Mouse (Mus musculus) ES-CJ7 (cell line): ENCODE results near the gene Zfp706.
A peak's percentile ranks its signal among the peaks of the same experiment; 100 is the strongest.
"Not testable (repeated sequence)": the region's sequence is repeated elsewhere in the genome, so short reads cannot be mapped to it uniquely, and the experiment has no call there.

Experiments
- DNase-seq: peaks from one replicate; pipeline ENCODE4 v3.0.0; 2011; ENCODE audit warnings: low read depth, low spot score

Gene Zfp706

DNA sequence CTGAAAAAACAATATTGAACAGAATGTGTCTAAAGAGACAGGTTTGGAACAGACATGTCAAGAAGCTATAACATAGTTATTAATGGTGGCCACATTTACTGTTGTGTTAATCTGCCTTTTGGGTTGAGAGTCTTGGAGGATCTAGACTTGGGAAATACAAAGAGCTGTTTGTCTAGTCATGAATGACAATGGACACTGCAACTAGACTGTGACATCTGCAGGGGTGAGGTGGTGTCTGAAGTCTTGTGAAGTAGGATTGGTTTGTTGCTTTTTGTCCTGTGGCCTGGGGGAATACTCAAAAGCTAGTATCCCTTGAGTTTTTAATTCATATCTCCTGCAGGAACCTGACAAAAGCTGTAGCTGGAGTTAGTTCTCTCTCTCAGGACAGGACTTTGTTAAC lies 973 bp upstream of the Zfp706 start:
- peak; percentile 84 for DNase-seq

DNA sequence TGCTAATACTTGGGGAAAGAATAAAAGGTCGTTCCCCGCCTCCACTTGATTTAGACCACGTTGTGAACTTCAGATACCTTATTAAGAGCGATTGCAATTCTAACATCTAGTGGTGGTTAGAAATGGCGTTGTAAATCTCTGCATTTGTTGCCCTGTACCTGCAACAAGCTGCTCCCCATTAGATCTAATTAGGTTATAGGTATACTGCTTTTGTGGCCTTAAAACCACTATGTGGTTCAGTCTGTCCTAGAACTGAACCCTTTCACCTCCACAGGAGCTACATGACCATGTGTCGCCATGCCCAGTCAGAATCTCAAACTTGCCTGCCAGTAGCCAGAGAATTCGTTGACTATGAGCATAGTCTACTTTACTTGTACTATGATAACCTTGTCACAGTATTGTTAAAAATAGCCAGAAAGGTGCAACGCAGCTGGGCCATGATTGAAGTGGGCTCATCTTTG lies 416 bp upstream of the Zfp706 start:
- DNase-seq: peak; percentile 31

DNA sequence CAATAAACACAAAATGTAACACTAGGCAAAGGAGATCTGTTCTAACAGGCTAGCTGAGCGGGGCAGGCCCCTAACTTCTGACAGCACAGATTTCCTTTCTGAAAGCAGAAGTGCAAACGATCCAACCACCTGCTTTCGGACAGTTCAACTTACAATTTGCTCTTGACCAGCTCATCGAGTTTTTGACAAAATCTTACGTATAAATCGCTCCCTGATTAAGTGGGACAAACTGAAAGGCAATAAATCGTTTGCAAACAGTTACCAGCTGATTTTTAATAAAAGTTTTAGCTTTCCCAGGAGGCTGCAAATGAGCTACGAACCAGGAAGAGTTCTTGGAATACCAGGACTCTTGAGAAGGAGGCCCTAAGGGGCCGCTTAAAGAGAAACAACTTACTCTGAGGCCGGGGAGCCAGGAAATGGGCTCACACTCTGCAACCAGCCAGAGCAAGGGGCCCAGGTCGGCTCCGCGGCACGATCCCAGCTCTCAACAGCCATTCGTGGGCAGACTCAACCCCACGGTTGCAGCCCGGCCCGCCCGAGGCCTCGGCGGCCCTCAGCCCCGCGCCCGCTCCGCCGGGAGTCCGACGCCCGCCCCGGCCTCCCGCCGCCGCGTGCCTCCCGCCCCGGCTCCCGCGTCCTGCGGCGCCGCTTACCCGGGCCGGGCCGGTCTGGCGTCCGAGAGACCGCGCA lies 953 bp downstream of the Zfp706 start:
- DNase-seq: no peak

DNA sequence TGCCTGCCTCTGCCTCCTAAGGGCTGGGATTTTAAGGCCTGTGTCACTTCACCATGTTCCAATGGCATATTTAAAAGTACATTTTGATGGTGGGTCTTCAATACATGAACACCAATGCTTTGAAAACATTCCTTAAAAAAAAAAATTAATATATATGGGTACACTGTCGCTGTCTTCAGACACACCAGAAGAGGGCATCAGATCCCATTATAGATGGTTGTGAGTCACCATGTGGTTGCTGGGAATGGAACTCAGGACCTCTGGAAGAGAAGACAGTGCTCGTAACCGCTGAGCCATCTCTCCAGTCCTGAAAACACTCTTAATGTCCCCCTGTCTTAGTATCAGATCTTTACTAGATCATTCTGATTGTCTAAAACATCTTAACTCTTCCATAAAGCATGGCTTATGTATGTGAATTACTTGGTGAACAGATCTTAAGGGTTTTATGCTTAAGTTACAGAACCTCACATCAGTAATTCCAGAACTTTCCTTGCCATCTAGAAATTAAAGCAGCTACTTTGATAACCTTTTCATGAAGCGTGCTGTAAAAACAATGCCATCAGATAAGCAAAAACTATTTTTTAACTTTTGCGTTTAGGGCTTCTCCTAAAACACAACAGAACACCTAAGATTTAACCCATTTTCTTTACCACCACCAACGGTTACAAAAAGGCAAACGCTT lies 1.6 kb downstream of the Zfp706 start:
- DNase-seq: no peak

DNA sequence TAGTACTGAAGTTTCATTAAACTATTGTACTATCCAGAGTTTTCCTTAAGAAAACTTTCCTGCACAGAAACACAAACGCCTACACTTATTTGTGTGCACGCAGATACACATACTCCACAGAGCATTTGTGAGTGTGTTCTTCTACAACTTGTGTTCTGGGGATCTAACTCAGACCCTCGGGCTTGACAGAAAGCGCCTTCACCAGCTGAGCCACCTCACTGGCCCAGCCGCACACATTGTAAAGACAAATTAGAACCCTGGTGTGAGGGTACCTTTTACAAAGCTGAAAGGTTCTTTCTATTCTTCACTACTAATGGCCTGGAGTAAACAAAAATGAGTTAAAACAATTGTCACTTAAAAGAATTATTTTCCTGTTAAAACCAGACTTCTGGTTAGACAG lies 2.7 kb downstream of the Zfp706 start:
- DNase-seq: no peak

DNA sequence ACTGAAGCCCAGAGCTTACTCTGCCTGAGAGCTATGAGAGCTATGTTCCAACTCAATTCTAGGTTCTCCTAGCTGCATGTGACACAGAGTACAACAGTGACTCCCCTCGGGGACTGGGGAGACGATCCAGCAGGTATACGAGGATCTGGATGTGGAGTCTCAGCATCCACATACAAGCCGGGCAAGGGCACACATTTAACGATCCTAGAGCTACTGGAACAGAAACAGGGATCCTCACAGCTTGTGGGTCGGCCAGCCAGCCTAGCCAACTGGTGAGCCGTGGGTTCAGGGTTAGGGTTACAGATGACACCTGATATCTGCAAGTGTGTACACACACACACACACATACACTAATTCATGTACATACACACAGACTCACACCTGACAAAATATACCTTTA lies 5.3 kb downstream of the Zfp706 start:
- no peak for DNase-seq

DNA sequence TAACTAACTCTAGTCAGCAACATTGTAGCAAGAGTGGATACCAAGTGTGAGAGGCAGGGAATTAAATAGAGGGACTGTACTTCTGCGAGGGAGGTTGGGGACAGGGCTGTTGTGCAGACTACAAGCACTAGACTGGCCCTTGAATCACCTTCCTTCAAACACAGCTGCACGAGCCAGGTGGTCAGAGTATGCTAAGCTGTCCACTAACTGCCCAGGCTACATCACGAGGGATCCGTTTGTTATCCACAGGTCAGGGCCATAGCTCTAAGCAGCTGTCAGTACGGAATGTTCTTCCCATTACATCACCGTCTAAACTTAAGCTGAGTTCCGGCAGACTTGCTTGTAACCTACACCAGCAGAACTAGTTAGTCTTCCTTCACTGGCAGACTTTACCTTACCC lies 8.0 kb downstream of the Zfp706 start:
- DNase-seq: not testable (repeated sequence)

DNA sequence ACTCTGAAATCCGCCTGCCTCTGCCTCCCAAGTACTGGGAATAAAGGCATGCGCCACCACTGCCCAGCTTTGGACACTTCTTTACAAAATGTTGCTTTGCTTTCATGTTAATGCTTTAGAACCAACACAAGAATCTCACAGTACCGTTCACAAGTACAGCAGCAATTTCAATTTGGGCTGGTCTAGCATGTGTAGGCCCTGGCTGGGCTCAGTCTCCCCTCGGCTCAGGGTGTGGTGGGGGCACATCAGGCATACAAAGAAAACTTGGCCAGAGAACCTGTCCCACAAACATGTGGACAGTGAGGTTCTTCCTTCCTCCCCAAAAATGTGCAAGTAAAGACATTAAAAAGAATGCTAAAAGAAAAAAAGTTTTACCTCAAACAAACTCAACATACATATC lies 12.4 kb downstream of the Zfp706 start:
- DNase-seq: no peak

DNA sequence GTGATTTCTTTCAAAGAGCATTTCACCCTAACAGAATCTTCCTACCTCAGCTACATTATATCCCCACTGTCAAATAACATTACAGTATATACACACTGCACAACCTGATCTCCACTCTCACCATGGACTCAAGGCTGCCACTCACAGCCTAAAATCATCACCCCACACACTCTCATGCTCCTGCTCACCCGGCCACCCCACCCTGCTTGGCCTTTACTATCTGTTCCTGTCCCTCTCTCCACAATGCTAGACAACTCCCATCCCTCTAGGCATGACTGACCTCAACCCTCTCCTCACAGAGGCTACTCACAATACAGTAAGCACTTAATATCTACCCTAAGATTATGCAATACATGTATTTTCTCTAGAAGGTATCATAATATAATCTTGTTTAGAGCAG lies 12.9 kb downstream of the Zfp706 start:
- DNase-seq: no peak

DNA sequence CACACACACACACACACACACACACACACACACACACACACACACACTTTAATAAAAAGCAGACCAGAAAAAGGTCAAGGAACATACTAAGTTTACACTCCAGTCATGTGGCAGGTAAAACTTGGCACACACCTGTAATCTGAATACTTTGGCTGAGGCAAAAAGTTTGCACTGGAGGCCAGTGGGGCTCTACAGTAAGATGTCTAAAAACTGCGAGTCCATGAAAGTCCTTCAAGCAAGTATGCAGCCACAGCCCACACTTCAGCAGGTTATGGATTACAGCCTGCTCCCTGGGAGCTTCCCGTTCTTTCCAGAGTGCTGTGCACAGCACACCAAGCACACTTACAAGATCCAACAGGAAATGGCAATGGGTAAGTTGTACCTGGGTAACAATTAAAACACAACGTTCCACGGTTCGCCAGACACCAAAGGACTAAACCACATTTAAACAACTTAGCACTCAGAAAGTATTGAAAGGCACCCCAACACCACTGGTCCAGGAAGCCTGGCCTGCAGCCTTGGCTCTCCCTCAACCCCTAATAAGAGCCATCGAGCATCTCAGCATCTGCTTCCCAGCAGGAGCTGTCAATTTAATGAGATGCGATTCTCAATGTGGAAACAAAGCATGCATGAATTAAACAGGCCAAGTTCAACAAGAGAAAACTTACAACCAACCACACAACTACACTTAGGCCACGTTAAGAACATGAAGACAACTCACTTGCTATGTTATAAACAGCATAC lies 14.0 kb downstream of the Zfp706 start:
- DNase-seq: no peak

DNA sequence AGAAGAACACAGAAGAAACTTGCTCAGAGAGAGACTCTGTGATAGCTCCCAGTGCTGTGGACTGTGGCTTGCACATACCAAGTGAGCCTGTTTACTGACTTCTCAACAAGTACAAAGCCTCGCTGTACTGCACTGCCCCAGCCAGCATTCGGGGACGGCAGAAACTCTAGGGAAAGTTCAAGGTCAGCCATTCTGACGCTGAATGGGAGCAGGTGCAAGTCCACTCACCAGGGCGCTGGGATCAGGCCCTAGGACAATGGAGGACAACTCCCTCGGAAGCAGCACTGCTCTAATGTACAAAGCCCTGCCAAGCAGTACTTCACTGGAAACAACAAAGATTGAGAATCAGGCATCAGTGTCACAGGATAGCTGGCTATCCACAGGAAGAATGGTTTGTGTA lies 16.2 kb downstream of the Zfp706 start:
- DNase-seq: peak; percentile 82

DNA sequence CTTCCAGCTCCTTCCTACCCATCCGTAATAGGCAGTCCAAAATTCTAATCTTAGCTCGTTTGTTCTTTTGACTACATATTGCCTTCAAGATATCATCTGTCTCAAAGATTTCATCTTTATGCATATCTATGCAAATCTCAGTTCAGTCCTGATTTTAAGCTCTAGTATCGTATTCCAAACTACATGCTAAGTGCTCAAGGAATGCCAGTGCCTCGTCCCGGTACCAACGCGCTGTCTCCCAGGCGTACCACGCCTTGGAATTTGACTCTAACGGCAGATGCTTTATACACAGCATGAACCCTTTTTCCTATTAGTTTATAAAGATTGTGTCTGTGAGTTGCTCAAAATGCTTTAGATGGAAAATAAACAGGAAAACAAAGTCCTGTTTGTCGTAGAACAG lies 17.7 kb downstream of the Zfp706 start:
- no peak for DNase-seq

DNA sequence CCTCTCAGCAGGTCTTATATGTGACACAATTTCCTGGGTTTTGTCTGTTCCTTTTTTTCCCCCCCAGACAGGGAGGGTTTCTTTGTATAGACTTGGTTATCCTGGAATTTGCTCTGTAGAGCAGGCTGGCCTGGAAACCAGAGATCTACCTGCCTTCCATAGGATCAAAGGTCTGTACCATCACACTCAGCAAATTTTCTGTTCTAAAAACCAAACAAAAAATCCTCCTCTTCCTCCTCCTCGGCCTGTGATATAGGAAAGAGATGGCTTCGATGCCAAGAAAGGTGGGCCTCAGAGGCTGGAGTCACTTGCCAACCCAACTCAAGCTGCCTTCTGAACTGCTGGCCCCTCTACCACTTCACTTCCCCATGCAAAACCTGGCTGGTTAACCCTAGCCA lies 18.9 kb downstream of the Zfp706 start:
- no peak for DNase-seq

DNA sequence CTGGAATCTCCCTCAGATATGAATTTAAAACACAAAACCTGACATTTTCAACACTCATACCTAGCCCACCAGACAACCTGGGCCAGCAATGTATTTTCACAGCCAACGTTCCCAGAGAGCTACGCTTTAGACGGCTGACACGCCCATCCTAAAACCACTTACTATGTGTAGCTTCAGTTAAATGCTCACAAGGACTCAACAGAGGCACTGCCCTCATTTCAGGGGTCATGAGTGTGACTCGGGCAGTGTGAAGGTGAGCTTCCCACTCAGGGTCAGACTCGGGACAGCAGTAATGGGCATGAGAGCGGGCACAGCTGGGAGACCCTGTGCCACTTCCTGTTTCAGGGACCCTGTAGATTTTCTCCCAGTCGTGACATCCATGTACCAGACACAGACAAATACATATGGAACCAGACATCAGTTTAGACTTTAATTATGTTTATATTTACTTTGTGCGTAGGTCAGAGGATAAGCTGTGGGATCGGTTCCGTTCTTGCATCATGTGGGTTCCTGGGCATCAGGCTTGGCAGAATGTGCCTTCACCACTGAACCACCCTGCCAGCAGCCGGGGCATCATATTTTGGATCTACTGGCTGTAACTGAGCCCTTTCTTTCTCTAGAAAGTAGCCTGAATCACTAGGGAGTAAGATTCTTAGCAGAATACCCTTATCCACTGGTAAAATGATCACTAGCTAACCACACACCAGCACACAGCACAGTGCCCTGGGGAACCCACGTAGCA lies 19.4 kb downstream of the Zfp706 start:
- DNase-seq: no peak

DNA sequence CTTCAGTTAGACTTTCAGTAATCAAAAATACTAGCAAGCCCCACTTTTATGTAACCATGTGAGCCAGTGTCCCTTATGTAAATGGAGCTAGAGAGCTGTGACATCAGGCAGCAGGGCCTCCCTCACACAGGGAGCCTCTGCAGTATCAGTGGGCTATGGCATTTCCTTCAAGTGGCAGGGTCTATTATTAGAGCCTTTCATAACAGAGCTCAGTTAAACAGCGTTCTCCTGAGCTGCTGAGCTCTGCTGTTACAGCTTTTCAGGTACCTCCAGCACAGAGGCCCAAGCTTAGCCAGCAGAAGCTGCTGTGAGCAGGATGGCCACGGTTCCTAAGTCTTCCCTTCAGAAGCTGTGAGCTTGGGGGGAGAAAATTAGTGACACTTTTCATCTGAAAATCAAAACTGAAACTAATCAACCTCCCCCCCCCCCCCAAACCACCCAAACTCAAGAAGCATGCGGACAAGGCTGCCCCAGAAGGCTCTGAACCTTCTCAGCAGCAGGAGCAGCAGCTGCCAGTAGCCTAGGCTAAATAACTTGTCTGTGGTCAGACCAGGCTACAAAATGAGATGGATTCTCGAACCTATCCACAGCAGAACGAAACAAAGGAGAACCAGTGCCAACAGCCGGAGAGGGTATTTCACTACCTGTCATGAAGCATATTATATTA lies 20.2 kb downstream of the Zfp706 start:
- DNase-seq: no peak

DNA sequence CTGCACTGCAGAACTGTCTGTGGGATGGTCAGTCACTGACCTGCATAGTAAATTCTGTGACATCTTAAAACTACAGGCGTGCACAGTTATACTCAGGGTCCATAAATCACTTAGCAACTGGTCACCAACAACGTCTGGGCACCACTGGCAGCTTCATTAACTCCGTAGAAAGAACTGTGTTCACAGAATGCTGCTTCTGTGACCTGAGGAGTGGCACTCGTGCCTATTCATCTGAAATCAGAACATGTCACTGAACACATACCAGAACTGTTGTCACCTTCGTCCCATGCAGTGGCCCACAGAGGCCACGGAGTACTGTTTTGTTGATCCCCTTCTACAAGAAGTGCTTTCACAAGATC lies 22.0 kb downstream of the Zfp706 start:
- DNase-seq: no peak

DNA sequence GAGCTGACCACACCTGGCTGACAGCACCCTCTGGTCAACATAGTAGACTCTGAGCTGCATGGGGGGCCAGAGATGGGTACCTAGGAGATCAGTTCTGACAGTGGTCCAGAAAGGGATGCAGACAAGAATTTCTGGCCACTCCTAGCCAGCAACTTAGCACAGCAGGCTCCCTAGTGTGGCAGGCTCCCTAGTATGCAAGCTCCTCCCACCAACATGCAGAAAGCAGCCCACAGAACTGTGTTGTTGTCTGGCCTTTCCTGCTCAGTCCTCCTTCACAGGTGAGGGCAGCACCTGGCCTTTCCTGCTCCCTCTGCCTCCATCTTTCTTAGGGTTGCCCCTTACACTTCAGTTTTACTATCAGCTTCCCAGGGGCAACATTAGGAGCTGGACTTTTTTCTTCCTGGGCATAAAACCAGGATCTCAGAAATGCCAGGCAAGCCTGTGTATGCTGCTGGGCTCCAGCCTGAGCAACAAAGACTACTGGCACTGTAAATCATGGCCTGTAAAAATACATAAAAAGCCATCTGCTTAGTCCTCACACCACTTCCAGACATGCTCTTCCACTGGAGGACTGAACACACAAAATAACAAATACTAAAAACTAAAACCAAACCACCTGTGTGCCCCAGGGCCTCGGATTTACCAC lies 22.5 kb downstream of the Zfp706 start:
- no peak for DNase-seq

DNA sequence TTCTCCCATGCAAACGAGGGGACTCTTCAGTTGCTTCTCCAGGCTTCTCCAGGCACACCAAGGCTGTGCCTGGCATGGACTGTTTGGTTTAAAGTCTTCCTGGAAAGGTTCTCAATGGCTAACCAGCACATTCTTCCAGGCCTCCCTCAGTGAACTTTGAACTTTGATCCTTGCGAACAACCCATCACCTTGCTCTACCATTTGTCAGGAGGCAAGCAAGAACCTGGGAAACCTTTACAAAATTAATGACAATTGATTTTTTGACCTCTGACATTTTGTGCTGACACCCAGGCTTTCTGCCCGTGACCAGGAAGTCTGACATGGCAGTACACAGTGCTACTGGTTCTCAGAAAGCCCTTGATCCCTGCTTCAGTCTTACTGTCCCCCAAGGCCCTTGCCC lies 24.1 kb downstream of the Zfp706 start:
- DNase-seq: no peak

DNA sequence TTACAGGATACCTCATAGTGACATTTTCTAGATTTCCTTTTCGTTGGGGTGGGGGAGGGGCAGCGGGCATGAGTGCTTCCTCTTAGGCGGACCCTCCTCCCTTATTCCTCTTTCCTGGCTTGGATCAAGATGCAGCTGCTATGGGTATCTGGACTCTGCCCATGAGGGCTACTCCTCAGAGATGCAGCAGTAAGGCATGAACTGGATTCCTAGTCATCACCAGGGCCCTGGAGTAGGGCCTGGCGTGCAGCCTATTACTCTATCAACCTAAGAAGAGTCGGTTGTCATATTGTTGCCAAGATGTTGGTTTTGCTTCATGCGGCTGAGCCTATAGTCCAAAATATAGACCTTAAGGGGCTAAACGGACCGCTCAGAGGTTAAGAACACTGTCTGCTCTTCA lies 27.3 kb downstream of the Zfp706 start:
- DNase-seq: peak; percentile 46

DNA sequence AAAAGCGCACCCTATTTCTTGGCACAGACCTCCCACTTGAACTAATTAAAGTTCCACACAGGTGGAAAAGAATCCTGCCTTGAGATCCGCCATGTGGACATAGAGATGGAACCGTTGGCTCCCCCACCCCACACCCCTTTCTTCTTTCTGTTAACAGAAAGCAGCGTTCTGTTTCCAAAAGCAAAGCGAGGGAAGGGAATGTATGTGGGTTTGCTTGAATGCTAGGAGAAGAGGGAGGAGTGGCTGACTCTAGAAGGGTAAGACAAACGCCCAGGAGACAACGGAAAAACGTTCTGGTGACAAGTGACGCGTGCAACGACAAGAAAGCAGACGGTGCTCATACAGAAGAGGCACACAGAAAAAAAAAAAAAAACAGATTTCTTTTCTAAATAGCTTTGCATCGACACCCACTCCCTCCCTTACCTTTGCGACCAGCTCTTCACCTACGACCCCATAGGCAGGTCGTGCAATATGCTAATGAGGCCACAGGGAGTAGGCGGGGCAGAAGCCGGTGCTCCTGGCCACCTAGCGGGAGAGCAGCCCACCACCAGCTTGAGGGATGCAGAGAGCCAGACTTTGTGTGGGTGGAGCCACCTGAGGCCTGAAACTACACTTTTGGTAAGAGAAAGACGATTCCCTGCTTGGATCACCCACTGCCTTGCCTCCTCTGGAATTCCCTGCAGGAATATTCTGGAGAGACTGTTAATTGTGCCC lies 27.9 kb downstream of the Zfp706 start:
- peak; percentile 91 for DNase-seq

DNA sequence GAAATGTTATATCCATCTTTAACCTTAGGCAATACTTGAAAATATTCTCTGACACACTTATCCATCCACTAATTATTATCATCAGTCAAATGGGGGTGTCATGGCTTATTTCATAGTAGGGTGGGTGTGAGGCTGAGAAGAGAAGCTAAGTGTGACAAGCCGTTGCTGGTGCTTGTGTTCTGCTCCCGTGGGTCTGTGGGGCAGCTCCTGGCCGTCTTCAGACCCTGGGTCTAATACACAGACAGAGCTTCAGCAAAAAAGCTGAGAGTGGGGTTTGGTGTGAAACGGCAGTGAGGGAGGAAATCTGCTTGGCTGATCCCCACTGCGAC lies 28.4 kb downstream of the Zfp706 start:
- DNase-seq: no peak
